Mouse (Mus musculus) thymus, adult 2 months (tissue): ENCODE data around the gene Meaf6. TPM values are rescaled to one million over a fixed set of nuclear protein-coding genes. Genes with fewer than 3 reads are reported as not detected.

Experiments used
- DNase-seq: peaks from one replicate; pipeline ENCODE4 v3.0.0; 2021
- H3K27ac ChIP-seq: fragments of 200-500 bp; 2 replicates; pipeline ENCODE4 v1.5.1; 2012; ENCODE audit warnings: low read length, control low read depth; ENCODE audit not compliant: control insufficient read depth, insufficient read depth
- H3K27me3 ChIP-seq: fragments of 200-500 bp; 2 replicates; pipeline ENCODE4 v1.6.1; 2012; ENCODE audit warnings: mild to moderate bottlenecking, low read length, moderate library complexity, mixed read lengths; ENCODE audit not compliant: control insufficient read depth, insufficient read depth
- H3K36me3 ChIP-seq: fragments of 200-500 bp; 2 replicates; pipeline ENCODE4 v1.6.1; 2012; ENCODE audit warnings: mild to moderate bottlenecking, low read length, moderate library complexity; ENCODE audit not compliant: control insufficient read depth, insufficient read depth
- H3K4me1 ChIP-seq: fragments of 200-500 bp; replicated peaks from 2 replicates; pipeline ENCODE4 v1.6.1; 2012; ENCODE audit warnings: low read length; ENCODE audit not compliant: control insufficient read depth, insufficient read depth
- H3K4me3 ChIP-seq: fragments of 200-500 bp; 2 replicates; pipeline ENCODE4 v1.5.1; 2012; ENCODE audit warnings: mild to moderate bottlenecking, low read length, control low read depth, moderate library complexity; ENCODE audit not compliant: control insufficient read depth, insufficient read depth
- CTCF ChIP-seq: fragments of 200-500 bp; IDR thresholded peaks from 2 replicates; pipeline ENCODE4 v1.5.1; 2012; ENCODE audit warnings: mild to moderate bottlenecking, control low read depth, low read length, moderate library complexity, borderline replicate concordance; ENCODE audit not compliant: control insufficient read depth, poor library complexity, insufficient read depth; ENCODE audit errors: extremely low read depth
- POLR2A ChIP-seq: fragments of 200-500 bp; IDR thresholded peaks from 2 replicates; pipeline ENCODE4 v1.6.1; 2012; ENCODE audit warnings: mild to moderate bottlenecking, low read length, control low read depth, moderate library complexity; ENCODE audit not compliant: control insufficient read depth, poor library complexity, insufficient read depth; ENCODE audit errors: extremely low read depth
- WGBS: fragments of 180-500 bp; shearing (Covaris S2); methylation state at CpG from one replicate; pipeline ENCODE4 v1.1.7; 2018; 5-methylcytosine and 5-hydroxymethylcytosine counted together
- polyA plus RNA-seq: library from polyadenylated mRNA; depleted of rRNA; stranded (reverse); fragments of >200 nt; gene quantifications from 2 replicates; pipeline ENCODE4 v1.2.3, GENCODE M21; 2012

The Meaf6 gene
- polyA plus RNA-seq, 1 experiment = 26.4 TPM

DNA sequence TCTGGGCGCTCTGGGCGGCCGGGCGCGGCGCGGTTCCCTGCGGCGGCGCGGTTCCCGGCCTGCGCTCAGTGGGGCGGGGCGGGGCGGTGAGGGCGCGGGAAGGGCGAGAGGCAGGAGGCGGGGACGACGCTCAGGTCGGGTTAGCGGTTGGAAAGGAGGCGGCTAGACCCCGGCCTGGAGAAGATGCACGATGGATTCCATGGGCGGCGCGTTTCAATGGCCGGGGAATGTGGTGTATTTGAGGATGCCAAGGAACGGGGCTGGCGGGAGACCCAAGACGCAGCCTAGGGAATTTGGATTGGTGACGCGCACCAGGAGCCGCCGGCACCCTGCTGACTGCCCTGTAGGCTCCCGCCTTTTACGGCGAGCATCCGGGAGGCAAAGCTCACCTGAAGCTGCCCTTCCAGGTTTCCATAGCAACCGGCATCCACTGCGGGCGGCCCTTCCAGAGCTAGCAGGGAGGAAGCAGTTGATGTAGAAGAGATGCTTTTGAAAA is 460 bp downstream of the Meaf6 start:
- peak overlapping the region; percentile 82 for H3K4me3 ChIP-seq
- WGBS = under 1% methylated on average over 44 of the region's 45 CpGs
- H3K36me3 ChIP-seq = peaks cover 6% of the 10 kb centered on the region
- H3K27ac ChIP-seq = 0 out of 2 replicates have a peak overlapping the region, but pooled peaks have one; percentile 22
- peaks cover 7% of the 10 kb centered on the region for H3K4me1 ChIP-seq
- no peaks in the 10 kb centered on the region for H3K27me3 ChIP-seq
- DNase-seq = no peak
- TF ChIP-seq CTCF = no peak
- TF ChIP-seq POLR2A = no peak

DNA sequence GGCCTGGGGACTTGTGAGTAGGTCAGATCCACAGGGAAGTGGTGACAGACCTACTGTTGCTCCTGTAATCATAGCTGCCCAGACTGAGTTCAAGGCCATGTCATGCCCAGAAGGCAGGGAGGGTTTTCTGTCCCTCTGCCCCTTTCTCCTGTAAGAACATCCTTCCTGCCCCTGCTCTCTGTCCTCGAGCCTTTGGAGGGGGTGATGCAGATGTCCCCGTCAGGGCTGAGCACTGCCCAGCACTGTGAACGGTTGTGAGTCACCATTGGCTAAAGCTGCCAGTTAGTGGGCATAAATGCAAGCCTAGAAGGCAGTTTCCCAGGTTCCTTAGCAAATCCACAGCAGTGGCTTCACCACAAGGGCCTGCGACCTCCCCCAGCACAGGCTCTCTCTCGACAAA is 8.1 kb downstream of the Meaf6 start:
- Histone ChIP-seq H3K27me3 (no peaks in the 10 kb centered on the region), H3K36me3 (peaks cover 13% of the 10 kb centered on the region), H3K27ac (no peak overlapping the region), H3K4me1 (no peaks in the 10 kb centered on the region), H3K4me3 (no peak overlapping the region)
- TF ChIP-seq POLR2A (no peak), CTCF (no peak)
- WGBS = 97% methylated on average over 5 of the region's 5 CpGs
- DNase-seq = no peak

DNA sequence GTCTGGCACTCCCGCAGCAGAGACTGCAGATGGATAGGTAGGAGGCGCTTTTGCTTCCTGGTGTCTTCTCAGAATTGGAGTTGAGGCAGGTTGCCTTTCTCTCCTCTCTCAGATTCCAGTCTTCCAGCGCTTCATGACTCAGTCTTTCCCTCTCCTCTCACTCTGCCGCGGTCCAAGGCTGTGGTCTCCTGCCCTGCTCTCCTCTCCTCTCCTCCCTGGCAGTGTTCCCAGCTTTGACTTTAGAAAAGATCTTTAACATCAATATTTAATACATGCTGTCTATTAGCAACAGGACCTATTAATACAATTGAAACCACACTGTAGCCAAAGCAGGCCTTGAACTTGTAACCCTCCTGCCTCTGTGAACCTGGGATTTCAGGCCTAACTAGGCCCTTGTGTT is 11.1 kb downstream of the Meaf6 start:
- Histone ChIP-seq H3K4me3 (no peak overlapping the region), H3K36me3 (peaks cover 4% of the 10 kb centered on the region; the same call in 1 of the 2 replicates), H3K27ac (no peak overlapping the region), H3K27me3 (no peaks in the 10 kb centered on the region), H3K4me1 (no peaks in the 10 kb centered on the region)
- WGBS = 95% methylated on average over 5 of the region's 5 CpGs
- DNase-seq = no peak
- TF ChIP-seq CTCF (no peak), POLR2A (no peak)

DNA sequence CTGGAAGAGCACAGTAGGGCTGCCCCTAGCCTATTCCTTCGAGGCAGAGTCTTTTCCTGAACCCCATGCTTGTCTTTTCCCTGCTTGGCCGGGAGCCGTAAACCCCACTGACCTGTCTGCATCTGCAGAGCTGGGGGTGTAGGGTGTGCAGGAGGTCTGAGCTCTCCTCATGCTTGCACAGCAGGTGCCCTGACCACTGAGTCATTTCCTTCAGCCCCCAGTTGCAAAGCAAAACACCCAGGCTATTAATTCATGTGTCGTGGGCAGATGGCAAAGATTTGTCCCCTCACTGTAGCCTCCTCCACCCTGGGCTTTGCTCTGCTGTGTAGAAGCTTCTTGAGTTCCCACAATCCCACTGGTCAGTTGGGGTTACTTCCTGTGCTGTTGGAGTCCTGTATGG is 12.5 kb downstream of the Meaf6 start:
- WGBS = 81% methylated on average over 4 of the region's 4 CpGs
- H3K4me3 ChIP-seq = no peak overlapping the region
- no peaks in the 10 kb centered on the region for H3K27me3 ChIP-seq
- DNase-seq = no peak
- TF ChIP-seq CTCF = no peak
- no peak for TF ChIP-seq POLR2A
- H3K4me1 ChIP-seq = 0 out of 2 replicates have a peak, but pooled peaks cover under 1% of the 10 kb centered on the region
- no peaks in the 10 kb centered on the region for H3K36me3 ChIP-seq
- H3K27ac ChIP-seq = no peak overlapping the region

DNA sequence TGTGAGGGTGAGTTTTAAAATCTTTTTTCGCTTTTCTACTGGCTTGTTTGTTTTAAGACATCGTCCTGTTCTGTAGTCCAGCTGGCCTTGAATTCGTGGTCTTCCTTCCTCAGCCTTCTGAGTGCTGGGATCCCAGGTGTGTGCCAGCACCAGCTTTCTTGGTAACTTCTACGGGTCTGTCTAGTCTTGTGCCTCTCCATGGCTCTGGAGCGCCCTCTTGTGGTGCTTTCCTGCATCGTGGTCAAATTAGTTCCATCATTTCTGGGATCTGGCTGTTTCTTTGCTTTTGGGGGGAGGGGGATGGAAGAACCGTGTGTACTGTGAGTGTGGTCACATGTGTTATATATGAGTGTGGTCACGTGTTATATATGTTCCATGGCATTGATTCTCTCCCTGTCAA is 14.5 kb downstream of the Meaf6 start:
- H3K36me3 ChIP-seq = peaks cover 5% of the 10 kb centered on the region; the same call in 1 of the 2 replicates
- peak; percentile 85 for DNase-seq
- 0 out of 2 replicates have a peak, but pooled peaks cover 7% of the 10 kb centered on the region for H3K4me1 ChIP-seq
- no peak overlapping the region for H3K27ac ChIP-seq
- 12% methylated on average over 8 of the region's 8 CpGs for WGBS
- peak; percentile 66; the same call in 1 of the 2 replicates for TF ChIP-seq CTCF
- no peak for TF ChIP-seq POLR2A
- no peaks in the 10 kb centered on the region for H3K27me3 ChIP-seq
- no peak overlapping the region for H3K4me3 ChIP-seq

DNA sequence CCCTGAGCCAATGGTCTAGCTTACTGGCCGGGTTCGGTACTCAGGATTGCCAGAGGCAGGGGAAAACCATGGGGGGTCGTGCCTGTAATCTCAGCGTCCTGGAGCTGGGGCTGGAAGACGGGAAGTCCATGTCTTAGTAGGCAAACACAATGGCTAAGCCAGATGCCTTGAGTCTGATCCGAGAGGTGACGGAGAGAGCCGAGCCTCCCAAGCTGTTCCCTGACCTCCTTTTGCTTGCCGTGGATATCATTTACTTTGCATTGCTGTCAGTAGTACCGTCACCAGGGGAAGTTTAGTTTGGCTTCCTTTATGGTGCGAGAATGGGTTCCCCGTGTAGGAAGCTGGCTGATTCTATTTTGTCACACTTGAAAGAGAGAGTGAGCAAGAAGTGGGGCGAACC is 16.4 kb downstream of the Meaf6 start:
- 0 out of 2 replicates have a peak, but pooled peaks cover 7% of the 10 kb centered on the region for H3K4me1 ChIP-seq
- no peak overlapping the region for H3K4me3 ChIP-seq
- DNase-seq = no peak
- TF ChIP-seq CTCF (no peak), POLR2A (no peak)
- H3K27ac ChIP-seq = no peak overlapping the region
- H3K27me3 ChIP-seq = no peaks in the 10 kb centered on the region
- 93% methylated on average over 13 of the region's 13 CpGs for WGBS
- peaks cover 5% of the 10 kb centered on the region; the same call in 1 of the 2 replicates for H3K36me3 ChIP-seq

DNA sequence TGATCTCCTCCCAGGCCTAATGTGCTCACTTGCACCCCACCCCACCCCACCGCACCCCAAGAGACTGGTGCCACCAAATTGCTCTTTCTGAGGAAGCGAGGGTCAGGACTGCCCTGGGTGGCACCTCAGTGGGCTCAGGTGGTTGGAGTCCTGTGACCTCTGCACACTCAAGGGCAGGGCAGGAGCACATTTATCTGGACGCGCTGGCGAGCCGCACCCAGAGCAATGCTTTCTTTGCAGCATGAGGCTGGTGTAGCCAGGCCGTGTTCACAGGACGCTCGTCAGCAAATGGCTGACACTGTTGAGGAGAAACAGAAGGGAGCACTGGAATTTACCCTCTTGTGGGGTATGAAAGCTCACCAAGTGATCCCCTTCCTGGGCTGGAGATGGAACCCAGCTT is 20.4 kb downstream of the Meaf6 start:
- no peak for TF ChIP-seq CTCF
- TF ChIP-seq POLR2A = no peak
- Histone ChIP-seq H3K27me3 (no peaks in the 10 kb centered on the region), H3K4me1 (0 out of 2 replicates have a peak, but pooled peaks cover 7% of the 10 kb centered on the region), H3K27ac (no peak overlapping the region), H3K4me3 (no peak overlapping the region), H3K36me3 (peaks cover 11% of the 10 kb centered on the region; the same call in 1 of the 2 replicates)
- WGBS = 99% methylated on average over 9 of the region's 9 CpGs
- DNase-seq = no peak
